Comparison of ENCODE assay signal across 19 mouse cellular contexts in the genomic region with DNA sequence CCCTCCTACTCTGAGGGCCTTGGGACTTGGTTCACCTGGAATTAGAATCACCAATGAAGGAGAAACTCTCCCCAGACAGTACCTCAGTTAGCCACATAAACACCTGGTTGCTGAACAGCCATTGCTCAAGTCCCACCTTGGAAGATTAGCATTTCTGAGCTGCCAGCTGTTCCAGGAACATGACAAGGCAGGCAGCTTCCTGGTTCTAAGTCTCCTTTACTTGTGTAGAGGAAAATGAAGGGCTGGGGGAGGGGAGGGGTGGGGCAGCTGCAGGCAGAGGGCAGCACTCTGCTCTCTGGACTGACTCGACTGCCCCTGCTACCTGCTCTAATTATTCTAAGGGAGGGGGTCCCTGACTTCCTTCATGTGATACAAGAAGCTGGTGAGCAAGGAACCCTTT. TPM values are rescaled to one million over a fixed set of nuclear protein-coding genes. Genes with fewer than 3 reads are reported as not detected.
DNase-seq lines count a peak whose midpoint lies in the region; ATAC-seq and TF ChIP-seq lines count a peak whose summit lies in the region.
"Had no signal": no experiment of that assay in that cellular context is flagged by ENCODE, and none has a peak within 500 bp of the region (broad histone marks: within the 10 kb centered on the region; RNA-seq: fewer than 3 reads in every experiment).

No protein-coding gene starts in this region.

- ATAC-seq in heart, embryonic 16.5 days (replicated peaks; ENCODE audit: extremely low read depth, insufficient read depth, low FRiP score): no peak
- peak; percentile 43 for ATAC-seq in lung, postnatal 0 days
- peak; percentile 75 for ATAC-seq in stomach, postnatal 0 days (ENCODE audit: low FRiP score, low TSS enrichment)
- no peak for ATAC-seq in hindbrain, embryonic 13.5 days (ENCODE audit: low FRiP score)
- ATAC-seq: CD4-positive, CD25-positive, alpha-beta regulatory T cell, adult 4 months; midbrain, embryonic 16.5 days had no signal

- H3K9me3 ChIP-seq in heart, embryonic 16.5 days (replicated peaks; ENCODE audit: control insufficient read depth, low read length): no peaks in the 10 kb centered on the region
- no peaks in the 10 kb centered on the region for H3K9me3 ChIP-seq in lung, postnatal 0 days (ENCODE audit: low read length)
- H3K9me3 ChIP-seq in stomach, postnatal 0 days (ENCODE audit: control insufficient read depth, low read length): no peaks in the 10 kb centered on the region
- H3K9me3 ChIP-seq in hindbrain, embryonic 13.5 days: no peaks in the 10 kb centered on the region
- H3K9me3 ChIP-seq: embryonic facial prominence, embryonic 12.5 days; forebrain, embryonic 10.5 days; neural tube, embryonic 12.5 days had no signal

- no peak overlapping the region for H3K4me3 ChIP-seq in heart, embryonic 16.5 days (ENCODE audit: low read length)
- H3K4me3 ChIP-seq in lung, postnatal 0 days (ENCODE audit: low read depth, low read length): no peak overlapping the region
- H3K4me3 ChIP-seq in embryonic fibroblast, embryonic 13.5 days (ENCODE audit: insufficient read depth, low read length): no peak overlapping the region
- no peak overlapping the region for H3K4me3 ChIP-seq in stomach, postnatal 0 days (ENCODE audit: low read depth, low read length)
- H3K4me3 ChIP-seq in hindbrain, embryonic 13.5 days: no peak overlapping the region
- H3K4me3 ChIP-seq: embryonic facial prominence, embryonic 12.5 days; forebrain, embryonic 10.5 days; neural tube, embryonic 12.5 days had no signal

- DNase-seq in heart, postnatal 10 days: no peak
- DNase-seq in lung, postnatal 0 days (ENCODE audit: low spot score): peak; percentile 59
- DNase-seq in lung, adult 18-20 months: no peak
- DNase-seq in stomach, postnatal 0 days (ENCODE audit: low spot score): peak; percentile 74
- DNase-seq in cerebellum, postnatal 14 days: no peak
- DNase-seq: adrenal gland, postnatal 25 days; cerebellum, postnatal 25 days; heart, adult 18-20 months; lung, postnatal 36 days; thymus, postnatal 36 days had no signal

- intact Hi-C loops in heart, postnatal 10 days (cut with DNase I): no loop called here

- H3K27me3 ChIP-seq in heart, embryonic 16.5 days (ENCODE audit: control insufficient read depth, insufficient read depth, low read length): no peaks in the 10 kb centered on the region
- H3K27me3 ChIP-seq in lung, postnatal 0 days (replicated peaks; ENCODE audit: insufficient read depth, low read length): no peaks in the 10 kb centered on the region
- H3K27me3 ChIP-seq in stomach, postnatal 0 days (ENCODE audit: control insufficient read depth, insufficient read depth, low read length): no peaks in the 10 kb centered on the region
- H3K27me3 ChIP-seq in hindbrain, embryonic 13.5 days: no peaks in the 10 kb centered on the region
- H3K27me3 ChIP-seq: embryonic facial prominence, embryonic 12.5 days; neural tube, embryonic 12.5 days had no signal

- TF ChIP-seq POLR2A in embryonic fibroblast, embryonic 13.5 days (IDR thresholded peaks at IDR 0.05; ENCODE audit: low read depth, low read length): no peak

- H3K36me3 ChIP-seq in heart, embryonic 16.5 days (ENCODE audit: control insufficient read depth, insufficient read depth): no peaks in the 10 kb centered on the region
- H3K36me3 ChIP-seq in lung, postnatal 0 days (ENCODE audit: insufficient read depth, low read length): no peaks in the 10 kb centered on the region
- no peaks in the 10 kb centered on the region for H3K36me3 ChIP-seq in stomach, postnatal 0 days (ENCODE audit: control insufficient read depth, insufficient read depth, low read length)
- no peaks in the 10 kb centered on the region for H3K36me3 ChIP-seq in hindbrain, embryonic 13.5 days
- H3K36me3 ChIP-seq: embryonic facial prominence, embryonic 12.5 days; forebrain, embryonic 10.5 days; neural tube, embryonic 12.5 days had no signal

- peaks cover 57% of the 10 kb centered on the region for H3K4me1 ChIP-seq in heart, embryonic 16.5 days (ENCODE audit: control insufficient read depth, insufficient read depth, low read length)
- H3K4me1 ChIP-seq in lung, postnatal 0 days (ENCODE audit: insufficient read depth, low read depth, low read length): no peaks in the 10 kb centered on the region
- peaks cover 33% of the 10 kb centered on the region for H3K4me1 ChIP-seq in embryonic fibroblast, embryonic 13.5 days (ENCODE audit: control insufficient read depth, insufficient read depth, low read length)
- H3K4me1 ChIP-seq in stomach, postnatal 0 days (replicated peaks; ENCODE audit: control insufficient read depth, insufficient read depth): 0 out of 2 replicates have a peak, but pooled peaks cover 2% of the 10 kb centered on the region
- H3K4me1 ChIP-seq in hindbrain, embryonic 13.5 days (replicated peaks): 0 out of 2 replicates have a peak, but pooled peaks cover 10% of the 10 kb centered on the region
- H3K4me1 ChIP-seq: neural tube, embryonic 12.5 days had no signal

- peak overlapping the region; percentile 20 for H3K9ac ChIP-seq in heart, embryonic 16.5 days (ENCODE audit: low read length)
- H3K9ac ChIP-seq in lung, postnatal 0 days (replicated peaks; ENCODE audit: low read depth): no peak overlapping the region
- no peak overlapping the region for H3K9ac ChIP-seq in stomach, postnatal 0 days (ENCODE audit: low read length)
- no peak overlapping the region for H3K9ac ChIP-seq in hindbrain, embryonic 13.5 days
- H3K9ac ChIP-seq: embryonic facial prominence, embryonic 12.5 days; neural tube, embryonic 12.5 days had no signal

- H3K4me2 ChIP-seq in heart, embryonic 16.5 days (ENCODE audit: low read depth, low read length): no peak overlapping the region
- H3K4me2 ChIP-seq in lung, postnatal 0 days (replicated peaks; ENCODE audit: low read depth, low read length): no peak overlapping the region
- no peak overlapping the region for H3K4me2 ChIP-seq in stomach, postnatal 0 days (replicated peaks; ENCODE audit: low read depth)
- H3K4me2 ChIP-seq in hindbrain, embryonic 13.5 days: no peak overlapping the region
- H3K4me2 ChIP-seq: embryonic facial prominence, embryonic 12.5 days; liver, embryonic 11.5 days; neural tube, embryonic 12.5 days had no signal

- WGBS in heart, embryonic 16.5 days: 0% methylated on average over 1 of the region's 1 CpGs
- 0% methylated on average over 1 of the region's 1 CpGs for WGBS in lung, postnatal 0 days
- 6% methylated on average over 1 of the region's 1 CpGs for WGBS in stomach, postnatal 0 days
- 8% methylated on average over 1 of the region's 1 CpGs for WGBS in hindbrain, embryonic 13.5 days

- H3K27ac ChIP-seq in heart, embryonic 16.5 days (ENCODE audit: low read length): peak overlapping the region; percentile 48
- no peak overlapping the region for H3K27ac ChIP-seq in lung, postnatal 0 days (ENCODE audit: low read length)
- peak overlapping the region; percentile 44; the same call in 1 of the 2 replicates for H3K27ac ChIP-seq in embryonic fibroblast, embryonic 13.5 days (ENCODE audit: insufficient read depth, low read length)
- H3K27ac ChIP-seq in stomach, postnatal 0 days (replicated peaks): no peak overlapping the region
- H3K27ac ChIP-seq in hindbrain, embryonic 13.5 days: no peak overlapping the region
- H3K27ac ChIP-seq: embryonic facial prominence, embryonic 12.5 days; forebrain, embryonic 10.5 days; neural tube, embryonic 12.5 days had no signal

- TF ChIP-seq CTCF in lung, postnatal 0 days (IDR thresholded peaks at IDR 0.05): peak; percentile 25
- TF ChIP-seq CTCF in embryonic fibroblast, embryonic 13.5 days (IDR thresholded peaks at IDR 0.05; ENCODE audit: borderline replicate concordance, insufficient read depth, low read length): no peak
- peak; percentile 49 for TF ChIP-seq CTCF in stomach, postnatal 0 days (IDR thresholded peaks at IDR 0.05; ENCODE audit: low read depth)

- no peak for TF ChIP-seq EP300 in lung, postnatal 0 days (IDR thresholded peaks at IDR 0.05)
- TF ChIP-seq EP300 in stomach, postnatal 0 days (optimal IDR thresholded peaks at IDR 0.05): no peak

RNA-seq across cellular contexts. Expression of gene Fndc3b, which starts 45.8 kb away (rescaled TPM):
- polyA plus RNA-seq in heart, embryonic 16.5 days (2015; fragmentation: Nextera tagmentation; extraction: Ambion mirVana): 21.7 and 24.4 TPM in 2 replicates
- total RNA-seq in heart, postnatal 10 days (2021): 10 to 100 TPM; 77.3 to 95.8 TPM
- polyA plus RNA-seq in lung, postnatal 0 days (2015; fragmentation: Nextera tagmentation; extraction: Ambion mirVana): 28.5 and 30.6 TPM in 2 replicates
- polyA plus RNA-seq in embryonic fibroblast, embryonic 13.5 days (2011; ENCODE audit: insufficient read length, low read depth, missing spikeins): 130 and 144 TPM in 2 replicates
- 11.8 TPM in 2 replicates for polyA plus RNA-seq in stomach, postnatal 0 days (2015; fragmentation: Nextera tagmentation; extraction: Ambion mirVana)
- 9.5 and 10.9 TPM in 2 replicates for polyA plus RNA-seq in hindbrain, embryonic 13.5 days (2015; fragmentation: Nextera tagmentation; extraction: Ambion mirVana)

Comparison
In these comparisons a context has a peak if more than half of its experiments do, and no peak if none do; other contexts are left out.
1. DNase-seq: peak in lung, postnatal 0 days (single experiment) and stomach, postnatal 0 days (single experiment); none in heart, postnatal 10 days (0 of 2), lung, adult 18-20 months (0 of 2) and cerebellum, postnatal 14 days (0 of 2).
2. ATAC-seq: peak in lung, postnatal 0 days (single experiment) and stomach, postnatal 0 days (single experiment); none in heart, embryonic 16.5 days (single experiment) and hindbrain, embryonic 13.5 days (single experiment).
3. H3K27ac ChIP-seq: peak in heart, embryonic 16.5 days (single experiment) and embryonic fibroblast, embryonic 13.5 days (single experiment); none in lung, postnatal 0 days (single experiment), stomach, postnatal 0 days (single experiment) and hindbrain, embryonic 13.5 days (single experiment).